Mouse (Mus musculus) hindbrain, embryonic 14.5 days (tissue): ENCODE data around the gene Adam4. TPM values are rescaled to one million over a fixed set of nuclear protein-coding genes. Genes with fewer than 3 reads are reported as not detected.

Source experiments
- polyA plus RNA-seq: library from polyadenylated mRNA; unstranded; fragments of >200 nt; fragmentation: Nextera tagmentation; extraction: Ambion mirVana; gene quantifications from 2 replicates; pipeline ENCODE4 v1.2.1, GENCODE M21; 2014

Gene Adam4
- polyA plus RNA-seq, 1 experiment from 2014 or later, result 0.41 TPM

Other genes with a start within 250 kb of the Adam4 start
- gene Slc8a3, start 88.8 kb downstream of the Adam4 start, polyA plus RNA-seq, result 12.1 and 13.9 TPM in 2 replicates
- 0.37 and 0.58 TPM in 2 replicates for gene Gm4787, start 42.5 kb downstream of the Adam4 start, polyA plus RNA-seq
- 117 and 136 TPM in 2 replicates for gene Cox16, start 63.2 kb upstream of the Adam4 start, polyA plus RNA-seq
- 41.7 and 42.0 TPM in 2 replicates for gene Gm20498, start 111.0 kb upstream of the Adam4 start, polyA plus RNA-seq
- gene Synj2bp, start 111.0 kb upstream of the Adam4 start, polyA plus RNA-seq, result 32.0 and 37.6 TPM in 2 replicates
- 0.90 and 1.1 TPM in 2 replicates for gene Adam21, start 146.5 kb upstream of the Adam4 start, polyA plus RNA-seq
- 39.4 and 45.7 TPM in 2 replicates for gene Med6, start 173.1 kb upstream of the Adam4 start, polyA plus RNA-seq
- gene Ttc9, start 209.3 kb upstream of the Adam4 start, polyA plus RNA-seq, result 13.0 and 17.5 TPM in 2 replicates